16 mouse cellular contexts compared by ENCODE assay signal in genomic region chr12:28186695-28187094, GRCm38 (mm10).
"Had no signal": no experiment of that assay in that cellular context is flagged by ENCODE, and none has a peak within 500 bp of the region (broad histone marks: within the 10 kb centered on the region; RNA-seq: fewer than 3 reads in every experiment).

No protein-coding gene starts in this region.

- H3K27ac ChIP-seq: neural tube, embryonic 13.5 days; neural tube, embryonic 15.5 days; stomach, embryonic 15.5 days; stomach, postnatal 0 days had no signal

- DNase-seq: retina, postnatal 1 day; right cerebral cortex, adult 18-20 months; right cerebral cortex, postnatal 14 days; right cerebral cortex, postnatal 25 days; right cerebral cortex, postnatal 4 days; spleen, adult 18-20 months; thymus, adult 18-20 months; thymus, adult 2 months; thymus, postnatal 14 days; thymus, postnatal 25 days; thymus, postnatal 36 days; thymus, postnatal 4 days had no signal

- H3K4me3 ChIP-seq: neural tube, embryonic 13.5 days; neural tube, embryonic 15.5 days; stomach, embryonic 15.5 days had no signal

- H3K4me2 ChIP-seq: neural tube, embryonic 13.5 days; neural tube, embryonic 15.5 days; stomach, embryonic 15.5 days had no signal

- H3K36me3 ChIP-seq: neural tube, embryonic 13.5 days; neural tube, embryonic 15.5 days; stomach, embryonic 15.5 days had no signal

- H3K27me3 ChIP-seq: neural tube, embryonic 13.5 days; neural tube, embryonic 15.5 days; stomach, embryonic 15.5 days had no signal

- H3K9me3 ChIP-seq: neural tube, embryonic 15.5 days; stomach, embryonic 15.5 days had no signal

- H3K4me1 ChIP-seq: neural tube, embryonic 13.5 days; neural tube, embryonic 15.5 days; stomach, embryonic 15.5 days had no signal

- H3K9ac ChIP-seq: neural tube, embryonic 13.5 days; neural tube, embryonic 15.5 days; stomach, embryonic 15.5 days had no signal
